Mouse (Mus musculus) heart, adult 9 months (tissue): ENCODE measurements at regions not wholly inside any gene's neighbourhood (a gene's known extent, or its start where the extent isn't known, plus 50 kb on each side); places are given as distances from the start of the nearest gene placed in this dataset.

Experiments used
- DNase-seq, 2 experiments: peaks; one replicate each; pipeline ENCODE4 v3.0.0; 2022; ENCODE audit warnings: low spot score in 2 of 2

- DNase-seq = no peak
These were observed 210.9 kb downstream of the Lrig3 start for GRCm38 (mm10) chr10:126176759-126177473.

GRCm38 (mm10) chr10:126182386-126182785, 216.4 kb downstream of the Lrig3 start:
- DNase-seq = no peak

GRCm38 (mm10) chr10:126183961-126184360, 218.0 kb downstream of the Lrig3 start:
- DNase-seq = no peak

GRCm38 (mm10) chr10:126185410-126185809, 219.4 kb downstream of the Lrig3 start:
- DNase-seq = no peak

- DNase-seq = no peak
These were observed 220.1 kb downstream of the Lrig3 start for GRCm38 (mm10) chr10:126186086-126186485.

GRCm38 (mm10) chr10:126189001-126189400, 223.0 kb downstream of the Lrig3 start:
- no peak for DNase-seq
